ENCODE assay signal across 8 mouse cellular contexts in genomic region chr5:35908626-35909443, GRCm38 (mm10). TPM values are rescaled to one million over a fixed set of nuclear protein-coding genes. Genes with fewer than 3 reads are reported as not detected.
A peak's percentile ranks its signal among the peaks of the same experiment; 100 is the strongest.
DNase-seq lines count a peak whose midpoint lies in the region; ATAC-seq and TF ChIP-seq lines count a peak whose summit lies in the region.

No protein-coding gene starts in this region.

- no peak for DNase-seq in intestine, embryonic 14.5 days (ENCODE audit: low spot score)
- DNase-seq in kidney, adult 11 months: peak; percentile 46
- no peak for DNase-seq in midbrain, embryonic 11.5 days (ENCODE audit: low spot score, missing footprints)
- DNase-seq in left cerebral cortex, adult 11 months (ENCODE audit: low spot score): no peak
- DNase-seq in B cell, adult 2 months: no peak

- H3K27me3 ChIP-seq in intestine, embryonic 14.5 days (replicated peaks; ENCODE audit: control insufficient read depth, insufficient read depth, low read length): no peaks in the 10 kb centered on the region
- H3K27me3 ChIP-seq in intestine, postnatal 0 days (replicated peaks; ENCODE audit: control insufficient read depth, insufficient read depth, low read length): no peaks in the 10 kb centered on the region
- no peaks in the 10 kb centered on the region for H3K27me3 ChIP-seq in forebrain, embryonic 15.5 days
- H3K27me3 ChIP-seq in midbrain, embryonic 11.5 days (ENCODE audit: control insufficient read depth, insufficient read depth, low read length): no peaks in the 10 kb centered on the region

- peak overlapping the region; percentile 69 for H3K27ac ChIP-seq in intestine, embryonic 14.5 days (ENCODE audit: low read depth)
- no peak overlapping the region; the same call in 1 of the 2 replicates for H3K27ac ChIP-seq in intestine, postnatal 0 days (ENCODE audit: low read depth, low read length)
- peak overlapping the region; percentile 62 for H3K27ac ChIP-seq in forebrain, embryonic 15.5 days (replicated peaks)
- H3K27ac ChIP-seq in midbrain, embryonic 11.5 days (ENCODE audit: low read depth, low read length): peak overlapping the region; percentile 56

- peaks cover 34% of the 10 kb centered on the region for H3K4me1 ChIP-seq in intestine, embryonic 14.5 days (replicated peaks; ENCODE audit: control insufficient read depth, insufficient read depth, low read length)
- 0 out of 2 replicates have a peak, but pooled peaks cover 6% of the 10 kb centered on the region for H3K4me1 ChIP-seq in intestine, postnatal 0 days (replicated peaks; ENCODE audit: control insufficient read depth, insufficient read depth, low read length)
- H3K4me1 ChIP-seq in forebrain, embryonic 15.5 days: peaks cover 43% of the 10 kb centered on the region
- H3K4me1 ChIP-seq in midbrain, embryonic 11.5 days (ENCODE audit: control insufficient read depth, insufficient read depth, low read length): peaks cover 30% of the 10 kb centered on the region

- no peak for TF ChIP-seq CTCF in intestine, postnatal 0 days (IDR thresholded peaks at IDR 0.05; ENCODE audit: low read depth)

- H3K4me3 ChIP-seq in intestine, embryonic 14.5 days (ENCODE audit: low read depth, low read length): no peak overlapping the region
- no peak overlapping the region for H3K4me3 ChIP-seq in intestine, postnatal 0 days (ENCODE audit: low read depth, low read length)
- H3K4me3 ChIP-seq in forebrain, embryonic 15.5 days: no peak overlapping the region
- no peak overlapping the region for H3K4me3 ChIP-seq in midbrain, embryonic 11.5 days (ENCODE audit: low read depth, low read length)

- no peak overlapping the region for H3K4me2 ChIP-seq in intestine, embryonic 14.5 days (ENCODE audit: low read length)
- H3K4me2 ChIP-seq in intestine, postnatal 0 days (replicated peaks; ENCODE audit: low read depth): no peak overlapping the region
- H3K4me2 ChIP-seq in forebrain, embryonic 15.5 days (replicated peaks): no peak overlapping the region
- no peak overlapping the region for H3K4me2 ChIP-seq in midbrain, embryonic 11.5 days

- ATAC-seq in intestine, embryonic 14.5 days (replicated peaks; ENCODE audit: low FRiP score, low TSS enrichment, low read depth): no peak
- ATAC-seq in intestine, postnatal 0 days: no peak
- no peak for ATAC-seq in forebrain, embryonic 15.5 days (replicated peaks)
- ATAC-seq in midbrain, embryonic 11.5 days (ENCODE audit: low FRiP score): no peak
- ATAC-seq in megakaryocyte, adult 5-6 weeks (ENCODE audit: poor library complexity, severe bottlenecking): no peak

- WGBS in intestine, embryonic 14.5 days: 56% methylated on average over 13 of the region's 13 CpGs
- 63% methylated on average over 13 of the region's 13 CpGs for WGBS in intestine, postnatal 0 days
- 73% methylated on average over 13 of the region's 13 CpGs for WGBS in forebrain, embryonic 15.5 days
- 83% methylated on average over 13 of the region's 13 CpGs for whole genome bisulfite sequencing in midbrain, embryonic 11.5 days

- H3K36me3 ChIP-seq in intestine, embryonic 14.5 days (ENCODE audit: control insufficient read depth, insufficient read depth, low read length): peaks cover 4% of the 10 kb centered on the region; the same call in 1 of the 2 replicates
- no peaks in the 10 kb centered on the region for H3K36me3 ChIP-seq in intestine, postnatal 0 days (ENCODE audit: control insufficient read depth, insufficient read depth)
- no peaks in the 10 kb centered on the region for H3K36me3 ChIP-seq in forebrain, embryonic 15.5 days
- no peaks in the 10 kb centered on the region for H3K36me3 ChIP-seq in midbrain, embryonic 11.5 days (ENCODE audit: control insufficient read depth, insufficient read depth, low read length)

- H3K9ac ChIP-seq in intestine, embryonic 14.5 days (ENCODE audit: low read length): no peak overlapping the region
- no peak overlapping the region for H3K9ac ChIP-seq in intestine, postnatal 0 days (ENCODE audit: low read depth, low read length)
- H3K9ac ChIP-seq in forebrain, embryonic 15.5 days (replicated peaks): no peak overlapping the region
- H3K9ac ChIP-seq in midbrain, embryonic 11.5 days (ENCODE audit: low read length): peak overlapping the region; percentile 16; the same call in 1 of the 2 replicates

- no peaks in the 10 kb centered on the region for H3K9me3 ChIP-seq in intestine, embryonic 14.5 days (ENCODE audit: control insufficient read depth, low read length)
- no peaks in the 10 kb centered on the region for H3K9me3 ChIP-seq in intestine, postnatal 0 days (ENCODE audit: control insufficient read depth)
- H3K9me3 ChIP-seq in forebrain, embryonic 15.5 days: 0 out of 2 replicates have a peak, but pooled peaks cover 4% of the 10 kb centered on the region
- no peaks in the 10 kb centered on the region; the same call in 1 of the 2 replicates for H3K9me3 ChIP-seq in midbrain, embryonic 11.5 days (ENCODE audit: control insufficient read depth, low read length)

RNA-seq across cellular contexts. Expression of gene Afap1, which starts 15.7 kb away (rescaled TPM):
- polyA plus RNA-seq in intestine, embryonic 14.5 days (2014; fragmentation: Nextera tagmentation; extraction: Ambion mirVana): 18.8 and 23.0 TPM in 2 replicates
- 7.9 and 8.1 TPM in 2 replicates for polyA plus RNA-seq in intestine, postnatal 0 days (2015; fragmentation: Nextera tagmentation; extraction: Ambion mirVana)
- polyA plus RNA-seq in forebrain, embryonic 15.5 days (2015; fragmentation: Nextera tagmentation; extraction: Ambion mirVana): 52.5 and 55.7 TPM in 2 replicates
- polyA plus RNA-seq in midbrain, embryonic 11.5 days (2014; fragmentation: Nextera tagmentation; extraction: Ambion mirVana): 36.1 and 37.5 TPM in 2 replicates
- total RNA-seq in megakaryocyte, adult 5-6 weeks (2015): 2.6 and 2.7 TPM in 2 replicates
- total RNA-seq in megakaryocyte, adult 5-6 weeks (2017): 2.0 and 3.1 TPM in 2 replicates
